Mouse (Mus musculus) frontal cortex, adult 2 months (tissue): Measurements from ENCODE around the gene Dnah6. TPM values are rescaled to one million over a fixed set of nuclear protein-coding genes. Genes with fewer than 3 reads are reported as not detected.

ENCODE experiments used
- DNase-seq, 2 experiments: peaks; one replicate each; pipeline ENCODE4 v3.0.0; 2022; ENCODE audit warnings: low spot score in 1 of 2; ENCODE audit errors: extremely low spot score in 1 of 2
- polyA plus RNA-seq: library from polyadenylated mRNA; depleted of rRNA; stranded (reverse); fragments of >200 nt; gene quantifications from 2 replicates; pipeline ENCODE4 v1.2.3, GENCODE M21; 2012

The Dnah6 gene
- polyA plus RNA-seq, 1 experiment, result 0.12 TPM

- no peak for DNase-seq
Observed at GRCm38 (mm10) chr6:73228881-73229280, 7.4 kb upstream of the Dnah6 start.

DNA sequence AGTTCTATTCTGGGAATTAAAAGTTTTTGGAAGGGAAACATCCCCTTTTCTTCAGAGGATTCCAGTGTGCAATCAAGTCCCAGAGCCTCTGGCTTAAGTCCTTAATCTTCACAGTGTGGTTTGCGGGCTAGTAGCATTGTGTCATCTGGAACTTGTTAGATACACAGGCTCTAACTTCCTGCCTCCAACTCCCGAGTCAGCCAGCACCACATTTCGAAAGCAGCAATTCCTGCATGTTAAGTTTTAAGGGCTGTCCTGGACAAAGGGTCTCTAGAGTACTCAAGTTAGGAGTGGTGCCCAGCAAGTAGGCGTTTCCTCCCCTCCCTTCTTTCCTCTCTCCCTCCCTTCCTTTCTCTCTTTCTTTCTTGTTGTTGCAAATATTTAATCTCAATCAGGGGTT, 7.0 kb upstream of the Dnah6 start:
- no peak for DNase-seq

DNA sequence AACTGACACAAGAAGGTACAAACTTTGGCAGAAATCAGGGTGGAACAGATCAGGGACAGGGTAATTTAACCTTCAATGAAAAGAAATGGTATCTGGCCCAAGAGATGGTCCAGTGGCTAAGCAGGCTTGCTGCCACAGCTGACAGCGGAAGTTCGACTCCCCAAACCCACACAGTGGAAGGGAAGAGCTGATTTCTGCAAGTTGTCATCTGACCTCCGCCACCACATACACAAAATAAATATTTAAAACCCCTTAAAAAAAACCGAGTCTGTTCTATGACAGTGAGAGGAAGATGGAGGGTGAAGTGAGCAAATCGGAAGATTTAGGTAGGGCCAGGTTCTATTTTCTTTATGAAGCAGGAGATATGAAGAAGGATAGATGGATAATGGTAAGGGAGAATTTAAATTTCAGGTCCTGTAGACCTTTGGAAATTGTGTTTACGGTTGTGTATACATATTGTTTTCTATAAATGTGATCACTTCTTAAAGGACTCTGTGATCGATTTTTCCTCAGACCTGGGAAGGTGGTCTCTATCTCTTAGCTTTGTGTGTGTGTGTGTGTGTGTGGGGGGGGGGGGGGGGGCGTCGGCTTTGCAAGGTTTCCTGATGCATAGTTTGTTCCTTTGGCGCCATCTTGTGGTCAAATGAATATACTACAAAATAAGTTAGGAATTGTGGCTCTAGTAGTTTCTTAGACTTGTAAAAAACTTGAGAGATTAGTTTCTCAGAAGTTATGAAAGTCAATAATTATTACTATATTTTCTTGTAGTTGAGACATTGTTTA, 6.1 kb upstream of the Dnah6 start:
- peak in 1 of 2 experiments; percentile 84 for DNase-seq

DNA sequence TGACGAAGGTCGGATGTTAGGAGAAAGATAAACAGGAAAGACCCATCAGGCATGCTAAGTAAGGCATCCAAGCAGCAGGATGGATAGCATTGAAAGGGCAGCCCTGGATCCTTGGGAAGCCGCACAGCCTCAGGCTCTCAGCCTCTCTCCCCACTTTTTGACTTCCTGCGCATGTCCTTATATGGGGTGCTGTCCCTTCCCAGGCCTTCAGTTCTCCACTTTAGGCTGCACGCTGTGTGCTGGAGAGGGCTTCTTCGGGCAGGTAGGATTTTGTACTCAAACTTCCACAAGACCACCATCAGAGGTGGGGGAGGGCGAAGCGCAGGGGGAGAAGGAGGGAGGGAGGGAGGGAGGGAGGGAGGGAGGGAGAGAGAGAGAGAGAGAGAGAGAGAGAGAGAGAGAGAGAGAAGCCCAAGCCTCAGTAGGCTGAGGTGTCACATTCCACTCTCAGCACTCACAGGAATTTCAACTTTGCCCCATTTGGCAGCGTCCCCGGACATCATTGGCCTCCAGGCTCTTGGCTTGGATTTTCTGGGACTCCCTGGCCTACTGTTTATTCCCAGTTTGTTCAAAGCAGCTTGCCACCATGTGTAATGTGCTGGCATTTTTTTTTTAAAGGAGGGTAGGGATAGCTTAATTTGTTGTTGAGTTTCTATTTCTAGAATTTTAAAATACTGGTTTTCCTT, 1.5 kb upstream of the Dnah6 start:
- peak in 1 of 2 experiments; percentile 66 for DNase-seq

DNA sequence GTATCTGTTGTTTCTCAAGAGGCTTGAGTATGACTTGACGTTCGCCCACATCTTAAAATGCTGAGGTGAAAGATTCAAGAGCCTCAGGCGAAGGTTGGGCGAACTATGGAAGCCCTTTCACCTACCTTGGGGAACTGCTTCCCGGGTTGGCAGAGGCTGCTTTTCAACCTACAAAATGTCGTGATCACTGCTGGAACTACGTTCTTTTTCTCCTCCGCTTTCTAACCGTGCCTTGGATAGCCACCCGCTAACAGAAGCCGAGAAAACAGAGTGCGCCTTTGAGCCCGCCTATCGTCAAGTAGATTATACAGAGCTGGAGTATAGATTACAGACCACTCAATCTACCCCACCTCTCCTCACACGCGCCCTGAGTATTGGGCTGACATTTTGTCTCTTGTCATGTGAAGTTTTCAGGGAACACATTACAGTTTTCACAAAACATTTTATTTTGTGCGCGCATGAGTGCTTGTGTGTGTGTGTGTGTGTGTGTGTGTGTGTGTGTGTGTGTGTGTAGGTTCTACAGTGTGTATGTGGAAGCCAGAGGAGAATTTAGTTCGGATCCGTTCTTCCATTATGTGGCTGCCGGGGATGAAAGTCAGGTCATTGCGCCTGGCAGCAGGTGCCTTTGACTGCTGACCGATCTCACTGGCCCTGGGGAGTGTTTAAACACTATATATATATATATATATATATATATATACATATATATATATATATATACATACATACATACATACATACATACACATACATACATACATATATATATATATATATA, 696 bp upstream of the Dnah6 start:
- DNase-seq, result peak in 1 of 2 experiments; percentile 50

DNA sequence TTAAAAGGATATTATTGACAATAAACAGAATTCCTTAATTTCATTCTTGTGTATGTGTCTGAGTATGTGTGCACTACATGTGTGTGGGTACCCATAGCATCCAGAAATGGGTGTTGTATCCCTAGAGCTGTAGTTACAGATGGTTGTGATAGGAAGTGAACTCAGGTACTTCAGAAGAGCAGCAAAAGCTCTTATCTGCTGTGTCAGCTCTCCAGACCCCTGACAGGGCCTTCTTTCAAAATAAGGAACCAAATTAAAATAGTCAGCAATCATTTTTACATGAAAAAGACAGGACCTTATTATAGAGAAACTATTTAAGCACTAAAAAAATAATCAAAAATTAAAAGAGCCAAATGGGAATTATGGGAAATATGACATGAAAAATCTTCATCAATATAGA, 9.8 kb downstream of the Dnah6 start:
- no peak for DNase-seq

GRCm38 (mm10) chr6:73211036-73211435, 10.4 kb downstream of the Dnah6 start:
- DNase-seq, result no peak

DNA sequence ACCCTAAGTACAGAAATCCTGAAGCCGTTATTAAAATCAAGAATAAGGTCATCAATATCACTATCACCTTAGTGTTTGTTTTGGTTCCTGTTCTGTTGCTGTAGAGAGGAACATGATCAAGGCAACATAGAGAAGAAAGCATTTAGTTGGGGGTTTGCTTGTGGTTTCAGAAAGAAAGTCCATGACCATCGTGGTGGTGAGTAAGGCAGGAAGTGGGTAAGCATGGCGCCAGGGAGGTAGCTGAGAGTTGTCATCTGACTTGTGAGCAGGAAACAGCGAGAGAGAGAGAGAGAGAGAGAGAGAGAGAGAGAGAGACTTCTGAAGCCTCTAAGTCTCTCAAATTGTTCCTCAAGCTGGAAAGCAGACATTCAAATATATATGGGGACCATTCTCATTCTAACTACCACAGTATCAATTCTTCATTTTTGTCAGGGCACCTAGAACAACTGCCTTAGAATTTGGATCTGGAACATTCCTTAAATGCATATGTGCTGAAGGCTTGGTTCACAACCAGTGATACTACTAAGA, 10.9 kb downstream of the Dnah6 start:
- no peak for DNase-seq

GRCm38 (mm10) chr6:73209598-73209997, 11.9 kb downstream of the Dnah6 start:
- DNase-seq, result no peak

- DNase-seq, result no peak
Observed at GRCm38 (mm10) chr6:73204937-73205336, 16.5 kb downstream of the Dnah6 start.

DNA sequence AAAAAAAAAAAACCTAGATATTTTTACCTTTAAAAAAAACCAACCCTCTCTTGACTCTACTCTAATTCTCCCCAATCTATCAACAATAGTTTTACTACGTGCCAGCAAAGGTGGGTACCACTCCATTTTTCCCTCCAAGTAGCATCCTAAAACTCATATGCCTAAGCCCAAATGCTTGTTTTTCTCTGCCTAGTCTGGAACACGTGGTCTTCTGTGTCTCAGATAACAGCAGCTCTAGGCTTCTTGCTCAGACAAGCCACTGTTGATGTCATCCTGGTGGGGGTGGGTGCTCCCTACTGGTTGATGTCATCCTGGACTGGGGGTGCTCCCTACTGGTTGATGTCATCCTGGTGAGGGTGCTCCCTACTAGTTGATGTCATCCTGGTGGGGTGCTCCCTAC, 17.7 kb downstream of the Dnah6 start:
- no peak for DNase-seq

DNA sequence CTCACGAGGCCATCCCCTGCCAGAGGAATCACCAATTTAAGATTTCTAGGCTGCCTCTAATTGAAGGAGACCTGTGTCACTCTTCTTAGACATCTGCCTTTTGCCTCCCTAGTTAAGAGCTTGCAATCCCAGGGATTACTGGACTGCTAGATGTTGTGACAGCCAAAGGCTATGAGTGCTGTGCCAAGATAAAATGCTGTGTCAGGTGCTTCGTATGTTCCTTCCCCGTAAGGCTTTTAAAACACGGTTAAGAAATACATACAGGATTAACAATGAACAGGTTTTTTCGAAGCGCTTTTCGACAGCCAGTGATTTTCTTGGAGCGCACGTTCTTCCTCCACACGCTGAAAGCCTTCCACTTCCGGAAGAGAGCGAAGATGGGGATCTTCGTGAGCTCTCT, 26.2 kb downstream of the Dnah6 start:
- no peak for DNase-seq

DNA sequence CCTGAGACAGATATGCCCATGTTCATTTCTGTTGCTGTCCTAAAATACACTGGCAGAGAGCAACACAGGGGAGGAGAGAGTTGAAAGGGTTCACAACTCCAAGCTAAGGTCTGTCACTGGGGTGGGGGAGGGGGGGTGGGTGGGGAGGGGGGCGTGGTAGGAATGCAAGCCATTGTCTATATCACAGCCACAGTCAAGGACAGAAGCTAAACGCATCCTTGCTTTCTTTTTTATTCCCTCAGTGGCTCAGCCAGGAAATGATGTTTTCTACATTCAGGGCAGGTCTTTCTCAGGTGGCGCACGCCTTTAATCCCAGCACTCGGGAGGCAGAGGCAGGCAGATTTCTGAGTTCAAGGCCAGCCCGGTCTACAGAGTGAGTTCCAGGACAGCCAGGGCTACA, 30.7 kb downstream of the Dnah6 start:
- no peak for DNase-seq

DNA sequence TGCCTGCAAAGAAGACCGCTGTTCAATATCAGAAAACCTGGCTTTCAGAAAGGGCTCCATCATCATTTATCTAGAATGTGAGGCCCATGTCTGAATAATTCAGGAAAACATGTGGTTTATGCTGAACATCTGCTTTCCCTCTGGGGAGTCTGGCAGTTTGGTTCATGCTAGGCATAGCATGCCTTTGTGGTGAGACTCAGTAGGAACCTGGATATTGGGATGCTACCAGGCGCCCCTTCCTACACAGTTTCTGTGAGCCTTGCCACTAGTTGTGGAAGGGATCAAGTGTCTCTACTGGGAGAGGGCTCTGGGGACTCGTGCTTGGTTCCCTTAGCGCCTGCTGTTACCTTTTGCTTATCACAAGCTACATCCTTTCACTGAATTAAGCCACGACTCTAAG, 37.2 kb downstream of the Dnah6 start:
- DNase-seq, result no peak

GRCm38 (mm10) chr6:73182987-73183386, 38.5 kb downstream of the Dnah6 start:
- no peak for DNase-seq

DNA sequence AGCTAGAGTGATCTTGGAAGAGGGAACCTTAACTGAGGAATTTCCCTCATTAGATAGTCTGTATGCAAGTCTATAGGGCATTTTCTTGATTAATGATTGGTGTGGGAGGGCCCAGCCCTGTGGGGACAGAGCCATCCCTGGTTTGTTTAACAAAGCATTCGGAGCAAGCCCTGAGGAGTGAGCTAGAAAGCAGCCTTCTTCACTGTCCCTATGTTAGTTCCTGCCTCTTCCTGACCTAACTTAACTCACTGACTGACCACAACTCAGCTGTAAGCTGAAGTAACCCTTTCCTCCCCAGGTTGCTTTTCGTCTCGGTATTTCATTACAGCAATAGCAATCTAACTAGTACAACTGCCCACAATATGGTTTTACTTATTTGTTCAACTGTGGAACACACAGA, 39.0 kb downstream of the Dnah6 start:
- DNase-seq, result no peak

DNA sequence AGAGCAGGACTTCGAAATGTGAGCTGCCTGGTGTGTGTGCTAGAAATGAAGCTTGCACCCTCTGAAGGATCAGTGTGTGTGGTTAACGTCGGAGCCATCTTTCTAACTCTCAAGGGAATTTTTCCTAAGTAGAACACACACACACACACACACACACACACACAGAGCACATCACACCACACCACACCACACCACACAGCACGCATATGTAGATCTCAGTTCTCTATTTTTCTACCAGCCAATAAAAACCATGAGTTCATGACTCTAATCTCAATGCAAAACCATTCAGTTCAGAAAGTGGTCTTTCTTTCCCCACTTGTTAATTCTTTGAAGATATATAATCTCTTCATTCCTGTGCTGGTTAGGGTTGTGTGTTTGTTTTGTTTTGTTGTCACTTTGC, 39.4 kb downstream of the Dnah6 start:
- no peak for DNase-seq

GRCm38 (mm10) chr6:73175156-73175555, 46.3 kb downstream of the Dnah6 start:
- no peak for DNase-seq

DNA sequence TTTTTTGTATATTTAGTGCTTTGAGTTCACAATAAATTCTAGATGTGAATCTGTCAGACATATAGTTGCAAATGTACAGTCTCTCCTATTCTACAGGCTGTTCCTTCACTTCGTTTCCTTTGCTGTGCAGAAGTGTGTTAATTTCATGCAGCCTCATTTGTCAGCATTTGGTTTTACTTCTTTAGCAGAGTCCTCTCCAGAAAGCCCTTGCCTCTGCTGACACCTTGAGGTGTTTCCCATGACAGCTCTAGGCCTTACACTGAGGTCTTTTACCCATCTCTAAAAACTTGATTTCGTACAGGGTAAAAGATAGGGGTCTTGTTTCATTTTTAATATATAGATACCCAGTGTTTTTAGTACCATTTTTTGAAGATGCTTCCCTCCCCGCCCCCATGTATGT, 54.2 kb downstream of the Dnah6 start:
- DNase-seq, result no peak

DNA sequence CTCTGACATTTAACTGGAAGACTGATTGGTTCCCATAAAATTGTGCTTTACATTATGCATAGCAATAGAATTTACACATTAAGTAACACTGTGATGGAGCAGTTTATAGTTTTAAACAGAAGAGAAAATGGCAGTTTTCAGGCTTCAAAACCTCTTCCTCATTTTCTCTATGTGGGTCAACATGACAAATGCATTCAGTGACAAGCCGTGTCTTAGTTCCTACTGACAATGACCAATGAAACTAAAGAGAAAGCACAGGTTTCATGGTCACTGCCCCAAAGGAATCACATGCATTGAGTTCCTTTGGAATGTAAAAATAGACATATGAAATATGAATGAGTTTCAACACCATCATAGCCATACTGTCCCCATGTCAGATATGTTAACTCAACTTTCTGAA, 58.5 kb downstream of the Dnah6 start:
- DNase-seq, result no peak

DNA sequence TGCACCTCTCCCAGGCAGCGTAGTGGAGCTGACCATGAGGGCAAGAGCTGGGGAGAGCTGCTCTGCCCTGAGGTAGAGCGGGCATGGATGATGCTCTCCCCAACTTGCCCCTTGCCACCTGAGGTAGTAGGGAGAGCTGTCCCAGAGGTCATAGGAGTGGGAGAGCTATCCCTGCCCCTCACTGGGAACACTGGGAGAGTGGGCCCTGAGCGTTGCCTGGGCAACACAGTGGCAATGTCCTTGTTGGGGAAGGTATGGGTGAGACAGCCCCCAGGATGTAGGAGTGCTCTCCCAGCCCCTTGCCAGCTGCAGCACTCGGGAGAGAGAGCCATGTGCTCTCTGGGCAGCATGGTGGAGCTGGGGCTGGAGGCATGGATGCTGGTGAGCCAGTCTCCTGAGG, 60.1 kb downstream of the Dnah6 start:
- no peak for DNase-seq
